Mouse (Mus musculus): ENCODE results near the gene Aqp3. TPM values are rescaled to one million over a fixed set of nuclear protein-coding genes. Genes with fewer than 3 reads are reported as not detected.

The Aqp3 gene
- polyA plus RNA-seq, 1 experiment = 3.4 TPM

DNA sequence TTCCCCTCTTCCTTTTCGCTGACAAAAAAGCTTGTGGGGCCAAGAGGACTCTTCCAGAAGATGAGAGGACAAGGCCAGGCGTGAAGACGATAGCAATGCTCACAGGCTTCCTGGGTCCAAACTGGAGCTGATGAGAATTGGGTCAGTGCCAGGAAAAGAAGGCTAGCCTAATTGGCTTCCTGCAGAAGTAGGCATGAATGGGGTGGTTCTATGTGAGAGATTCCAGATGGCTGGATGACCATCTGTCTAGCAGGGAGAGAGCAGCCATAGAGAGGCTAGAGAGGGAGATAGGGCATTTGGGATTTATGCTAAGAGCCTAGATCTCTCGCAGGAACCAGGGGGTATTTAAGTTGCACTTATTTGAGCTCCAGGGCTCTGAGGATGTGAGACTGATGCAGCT lies 9.5 kb upstream of the Aqp3 start:
- H3K4me1 ChIP-seq (ENCODE audit: control insufficient read depth, insufficient read depth, insufficient read length) = no peaks in the 10 kb centered on the region
- H3K27me3 ChIP-seq (ENCODE audit: control insufficient read depth, insufficient read depth, low read length) = no peaks in the 10 kb centered on the region
- no peaks in the 10 kb centered on the region for H3K36me3 ChIP-seq (ENCODE audit: control insufficient read depth, insufficient read depth, low read length)
- H3K27ac ChIP-seq (ENCODE audit: insufficient read depth, low read length) = no peak overlapping the region
- WGBS = 87% methylated on average over 4 of the region's 4 CpGs
- no peak overlapping the region for H3K4me3 ChIP-seq (ENCODE audit: extremely low read depth, insufficient read depth, insufficient read length)
- DNase-seq (ENCODE audit: low read depth in 1 of 2, low spot score in 2 of 2) = no peak
- TF ChIP-seq CTCF (IDR thresholded peaks at IDR 0.05; ENCODE audit: extremely low read depth, insufficient read depth, insufficient read length, insufficient replicate concordance) (no peak), POLR2A (IDR thresholded peaks at IDR 0.05; ENCODE audit: low read depth, low read length) (no peak)

DNA sequence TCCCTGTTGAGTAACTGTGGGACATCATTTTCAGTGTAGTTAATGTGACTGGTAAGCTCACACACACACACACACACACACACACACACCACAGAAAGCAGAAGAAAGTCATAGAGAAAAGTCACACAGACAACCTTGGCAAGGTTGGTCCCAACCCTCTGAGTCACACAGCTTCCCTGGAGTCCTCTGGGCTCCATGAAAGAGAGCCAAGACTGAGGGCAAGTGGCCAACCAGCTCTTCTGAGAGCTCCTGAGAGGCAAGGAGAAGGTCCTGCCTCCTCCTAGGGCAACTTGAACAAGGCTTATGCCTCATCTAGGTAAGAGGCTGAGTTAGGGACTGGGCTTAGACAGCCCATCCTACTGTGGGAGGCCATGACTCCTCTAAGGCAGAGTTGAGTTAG lies 4.9 kb upstream of the Aqp3 start:
- Histone ChIP-seq H3K4me1 (ENCODE audit: control insufficient read depth, insufficient read depth, insufficient read length) (peaks cover 2% of the 10 kb centered on the region), H3K36me3 (ENCODE audit: control insufficient read depth, insufficient read depth, low read length) (no peaks in the 10 kb centered on the region), H3K27me3 (ENCODE audit: control insufficient read depth, insufficient read depth, low read length) (peaks cover under 1% of the 10 kb centered on the region; the same call in 1 of the 2 replicates), H3K27ac (ENCODE audit: insufficient read depth, low read length) (no peak overlapping the region), H3K4me3 (ENCODE audit: extremely low read depth, insufficient read depth, insufficient read length) (no peak overlapping the region)
- no peak for DNase-seq (ENCODE audit: low read depth in 1 of 2, low spot score in 2 of 2)
- TF ChIP-seq POLR2A (IDR thresholded peaks at IDR 0.05; ENCODE audit: low read depth, low read length) (no peak), CTCF (IDR thresholded peaks at IDR 0.05; ENCODE audit: extremely low read depth, insufficient read depth, insufficient read length, insufficient replicate concordance) (no peak)

DNA sequence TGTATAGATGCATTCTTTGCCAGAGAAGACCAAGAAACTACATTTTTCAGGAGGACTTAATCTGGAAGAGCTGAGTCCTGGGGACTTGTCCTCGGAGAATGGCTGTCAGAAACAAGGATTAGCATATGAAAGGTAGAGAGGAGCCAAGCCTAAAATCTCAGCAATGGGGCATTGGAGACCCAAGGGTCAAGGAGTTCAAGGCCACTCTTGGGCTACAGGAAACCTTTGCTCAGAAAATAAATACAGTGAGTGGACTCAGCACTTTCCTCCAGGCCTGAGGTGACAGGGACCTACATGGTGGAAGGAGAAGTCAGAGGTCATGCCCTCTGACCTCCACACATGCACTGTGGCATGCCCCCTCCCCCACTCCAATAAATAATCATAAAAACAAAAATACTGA lies 3.0 kb upstream of the Aqp3 start:
- H3K4me3 ChIP-seq (ENCODE audit: extremely low read depth, insufficient read depth, insufficient read length) = no peak overlapping the region
- no peak for DNase-seq (ENCODE audit: low read depth in 1 of 2, low spot score in 2 of 2)
- no peak for TF ChIP-seq CTCF (IDR thresholded peaks at IDR 0.05; ENCODE audit: extremely low read depth, insufficient read depth, insufficient read length, insufficient replicate concordance)
- TF ChIP-seq POLR2A (IDR thresholded peaks at IDR 0.05; ENCODE audit: low read depth, low read length) = no peak
- peaks cover 4% of the 10 kb centered on the region; the same call in 1 of the 2 replicates for H3K27me3 ChIP-seq (ENCODE audit: control insufficient read depth, insufficient read depth, low read length)
- H3K27ac ChIP-seq (ENCODE audit: insufficient read depth, low read length) = no peak overlapping the region
- peaks cover 7% of the 10 kb centered on the region for H3K4me1 ChIP-seq (ENCODE audit: control insufficient read depth, insufficient read depth, insufficient read length)
- no peaks in the 10 kb centered on the region for H3K36me3 ChIP-seq (ENCODE audit: control insufficient read depth, insufficient read depth, low read length)
- WGBS = 75% methylated on average over 1 of the region's 1 CpGs

DNA sequence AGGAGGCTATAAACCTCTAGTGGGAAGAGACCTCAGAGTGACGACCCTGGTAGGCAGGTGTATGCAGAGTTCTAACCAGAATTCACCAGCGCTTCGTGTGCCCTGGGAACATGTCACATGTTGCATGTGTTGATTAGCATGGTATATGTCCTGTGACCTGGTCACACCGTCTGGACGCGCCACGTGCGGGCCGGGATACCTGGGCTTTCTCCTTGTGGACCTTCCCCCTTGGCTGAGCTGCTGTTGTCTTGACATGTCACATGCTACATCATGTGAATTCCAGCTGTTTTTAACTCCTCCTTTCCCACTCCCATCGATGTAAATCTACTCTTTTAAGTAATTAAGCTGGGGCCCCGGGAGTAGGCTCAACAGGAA lies 581 bp upstream of the Aqp3 start:
- WGBS = 14% methylated on average over 11 of the region's 11 CpGs
- peak overlapping the region; percentile 20; the same call in 1 of the 2 replicates for H3K4me3 ChIP-seq (ENCODE audit: extremely low read depth, insufficient read depth, insufficient read length)
- TF ChIP-seq POLR2A (IDR thresholded peaks at IDR 0.05; ENCODE audit: low read depth, low read length) (no peak), CTCF (IDR thresholded peaks at IDR 0.05; ENCODE audit: extremely low read depth, insufficient read depth, insufficient read length, insufficient replicate concordance) (no peak)
- no peak for DNase-seq (ENCODE audit: low read depth in 1 of 2, low spot score in 2 of 2)
- H3K36me3 ChIP-seq (ENCODE audit: control insufficient read depth, insufficient read depth, low read length) = no peaks in the 10 kb centered on the region
- peaks cover 7% of the 10 kb centered on the region for H3K4me1 ChIP-seq (ENCODE audit: control insufficient read depth, insufficient read depth, insufficient read length)
- H3K27me3 ChIP-seq (ENCODE audit: control insufficient read depth, insufficient read depth, low read length) = peaks cover 4% of the 10 kb centered on the region; the same call in 1 of the 2 replicates
- H3K27ac ChIP-seq (ENCODE audit: insufficient read depth, low read length) = no peak overlapping the region

DNA sequence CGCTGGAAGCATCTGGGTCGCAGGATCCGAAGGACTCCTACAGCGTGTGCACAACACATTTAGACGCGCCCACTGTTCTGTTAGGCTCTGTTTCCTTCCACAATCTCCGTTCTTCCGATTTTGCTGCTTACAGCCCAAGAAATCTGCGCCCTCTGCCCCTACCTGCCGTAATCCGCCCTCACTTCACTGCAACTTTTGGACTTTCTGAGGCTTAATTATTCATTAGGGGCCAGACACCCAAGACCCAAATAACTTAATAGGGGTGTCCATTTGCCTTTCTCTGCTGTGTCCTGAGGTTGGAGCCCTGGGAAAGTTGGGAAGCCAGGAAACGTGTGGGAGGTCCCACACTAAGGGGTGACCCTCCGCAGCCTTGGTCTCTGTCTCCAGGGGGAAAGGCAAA lies 602 bp downstream of the Aqp3 start:
- 49% methylated on average over 13 of the region's 13 CpGs for WGBS
- DNase-seq (ENCODE audit: low read depth in 1 of 2, low spot score in 2 of 2) = no peak
- Histone ChIP-seq H3K27me3 (ENCODE audit: control insufficient read depth, insufficient read depth, low read length) (peaks cover 4% of the 10 kb centered on the region; the same call in 1 of the 2 replicates), H3K4me3 (ENCODE audit: extremely low read depth, insufficient read depth, insufficient read length) (peak overlapping the region; percentile 45; the same call in 1 of the 2 replicates), H3K36me3 (ENCODE audit: control insufficient read depth, insufficient read depth, low read length) (no peaks in the 10 kb centered on the region), H3K27ac (ENCODE audit: insufficient read depth, low read length) (no peak overlapping the region), H3K4me1 (ENCODE audit: control insufficient read depth, insufficient read depth, insufficient read length) (peaks cover 7% of the 10 kb centered on the region)
- TF ChIP-seq CTCF (IDR thresholded peaks at IDR 0.05; ENCODE audit: extremely low read depth, insufficient read depth, insufficient read length, insufficient replicate concordance) (no peak), POLR2A (IDR thresholded peaks at IDR 0.05; ENCODE audit: low read depth, low read length) (no peak)

DNA sequence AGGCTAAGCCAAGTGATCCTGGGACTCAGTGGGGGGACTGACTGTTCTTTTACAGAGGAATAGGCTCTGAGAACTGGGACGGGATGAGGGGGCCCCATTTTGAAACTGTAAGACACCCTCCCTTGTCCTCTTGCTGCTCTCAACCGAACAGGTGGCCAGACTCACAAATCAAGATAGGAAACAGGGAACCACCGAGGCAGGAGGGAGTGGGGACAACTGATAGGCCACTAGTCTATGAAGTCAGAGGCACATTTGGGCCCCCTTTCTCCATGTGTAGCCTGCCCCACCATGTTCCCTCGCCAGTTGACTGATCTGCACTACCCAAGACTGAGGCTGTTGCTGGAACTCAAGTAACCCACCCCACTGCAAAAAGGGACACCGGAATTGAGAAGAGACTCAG lies 1.2 kb downstream of the Aqp3 start:
- Histone ChIP-seq H3K27me3 (ENCODE audit: control insufficient read depth, insufficient read depth, low read length) (peaks cover 4% of the 10 kb centered on the region; the same call in 1 of the 2 replicates), H3K4me1 (ENCODE audit: control insufficient read depth, insufficient read depth, insufficient read length) (peaks cover 7% of the 10 kb centered on the region), H3K4me3 (ENCODE audit: extremely low read depth, insufficient read depth, insufficient read length) (no peak overlapping the region), H3K36me3 (ENCODE audit: control insufficient read depth, insufficient read depth, low read length) (no peaks in the 10 kb centered on the region), H3K27ac (ENCODE audit: insufficient read depth, low read length) (no peak overlapping the region)
- DNase-seq (ENCODE audit: low read depth in 1 of 2, low spot score in 2 of 2) = no peak
- 34% methylated on average over 5 of the region's 5 CpGs for WGBS
- TF ChIP-seq POLR2A (IDR thresholded peaks at IDR 0.05; ENCODE audit: low read depth, low read length) (no peak), CTCF (IDR thresholded peaks at IDR 0.05; ENCODE audit: extremely low read depth, insufficient read depth, insufficient read length, insufficient replicate concordance) (no peak)

DNA sequence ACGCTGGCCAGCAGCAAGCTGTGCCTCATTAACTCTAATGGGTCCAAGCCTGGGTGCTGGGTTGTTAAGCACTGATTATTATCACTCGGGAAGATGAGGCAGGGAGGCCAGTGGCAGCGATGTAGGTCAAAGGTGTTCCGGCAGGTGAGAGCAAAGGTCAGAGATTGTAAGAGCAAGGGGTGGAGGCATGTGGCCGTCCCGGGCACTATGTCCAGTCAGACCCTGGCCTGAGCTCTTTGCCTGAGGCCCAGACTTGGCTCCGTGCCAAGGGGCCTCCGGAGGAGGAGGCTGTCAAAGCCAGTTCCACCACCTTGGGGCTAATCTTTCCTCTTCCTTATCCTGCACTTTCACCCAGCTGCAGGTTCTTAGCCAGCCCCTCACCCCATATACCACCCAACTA lies 1.8 kb downstream of the Aqp3 start:
- Histone ChIP-seq H3K36me3 (ENCODE audit: control insufficient read depth, insufficient read depth, low read length) (no peaks in the 10 kb centered on the region), H3K4me3 (ENCODE audit: extremely low read depth, insufficient read depth, insufficient read length) (no peak overlapping the region), H3K27ac (ENCODE audit: insufficient read depth, low read length) (no peak overlapping the region), H3K4me1 (ENCODE audit: control insufficient read depth, insufficient read depth, insufficient read length) (peaks cover 7% of the 10 kb centered on the region), H3K27me3 (ENCODE audit: control insufficient read depth, insufficient read depth, low read length) (peaks cover 4% of the 10 kb centered on the region; the same call in 1 of the 2 replicates)
- WGBS = 82% methylated on average over 8 of the region's 8 CpGs
- TF ChIP-seq CTCF (IDR thresholded peaks at IDR 0.05; ENCODE audit: extremely low read depth, insufficient read depth, insufficient read length, insufficient replicate concordance) (no peak), POLR2A (IDR thresholded peaks at IDR 0.05; ENCODE audit: low read depth, low read length) (no peak)
- no peak for DNase-seq (ENCODE audit: low read depth in 1 of 2, low spot score in 2 of 2)

All from spleen, adult 2 months (tissue).